Mouse (Mus musculus): ENCODE results near the gene Prickle2. TPM values are rescaled to one million over a fixed set of nuclear protein-coding genes. Genes with fewer than 3 reads are reported as not detected.

The Prickle2 gene
- polyA plus RNA-seq, 1 experiment from 2014 or later = 7.0 TPM

GRCm38 (mm10) chr6:92627048-92627617 lies 78.8 kb downstream of the Prickle2 start:
- WGBS = 81% methylated on average over 8 of the region's 8 CpGs
- Histone ChIP-seq H3K36me3 (no peaks in the 10 kb centered on the region), H3K9me3 (no peaks in the 10 kb centered on the region), H3K4me1 (replicated peaks) (peaks cover 16% of the 10 kb centered on the region), H3K27me3 (no peaks in the 10 kb centered on the region), H3K9ac (replicated peaks) (no peak overlapping the region), H3K4me3 (replicated peaks) (no peak overlapping the region), H3K4me2 (no peak overlapping the region), H3K27ac (no peak overlapping the region)
- ATAC-seq (ENCODE audit: insufficient number of reproducible peaks, insufficient read depth, low FRiP score, low TSS enrichment, low read depth) = no peak

GRCm38 (mm10) chr6:92625923-92626322 lies 80.0 kb downstream of the Prickle2 start:
- Histone ChIP-seq H3K4me1 (replicated peaks) (peaks cover 16% of the 10 kb centered on the region), H3K27ac (no peak overlapping the region), H3K9ac (replicated peaks) (no peak overlapping the region), H3K27me3 (no peaks in the 10 kb centered on the region), H3K9me3 (no peaks in the 10 kb centered on the region), H3K4me3 (replicated peaks) (no peak overlapping the region), H3K4me2 (no peak overlapping the region), H3K36me3 (no peaks in the 10 kb centered on the region)
- 79% methylated on average over 1 of the region's 1 CpGs for WGBS
- no peak for ATAC-seq (ENCODE audit: insufficient number of reproducible peaks, insufficient read depth, low FRiP score, low TSS enrichment, low read depth)

GRCm38 (mm10) chr6:92624306-92624705 lies 81.6 kb downstream of the Prickle2 start:
- 67% methylated on average over 6 of the region's 6 CpGs for WGBS
- no peak overlapping the region for H3K4me2 ChIP-seq

GRCm38 (mm10) chr6:92617183-92617582 lies 88.8 kb downstream of the Prickle2 start:
- 82% methylated on average over 2 of the region's 2 CpGs for WGBS

More at GRCm38 (mm10) chr6:92624306-92624705, 81.6 kb downstream of the Prickle2 start:
- Histone ChIP-seq H3K36me3 (peaks cover 1% of the 10 kb centered on the region; the same call in 1 of the 2 replicates), H3K4me3 (replicated peaks) (no peak overlapping the region), H3K9me3 (no peaks in the 10 kb centered on the region), H3K9ac (replicated peaks) (no peak overlapping the region), H3K27ac (no peak overlapping the region), H3K27me3 (no peaks in the 10 kb centered on the region), H3K4me1 (replicated peaks) (peaks cover 16% of the 10 kb centered on the region)
- ATAC-seq (ENCODE audit: insufficient number of reproducible peaks, insufficient read depth, low FRiP score, low TSS enrichment, low read depth) = no peak

GRCm38 (mm10) chr6:92614771-92615170 lies 91.2 kb downstream of the Prickle2 start:
- Histone ChIP-seq H3K9ac (replicated peaks) (no peak overlapping the region), H3K4me2 (no peak overlapping the region), H3K27ac (no peak overlapping the region), H3K9me3 (0 out of 2 replicates have a peak, but pooled peaks cover 5% of the 10 kb centered on the region), H3K4me1 (replicated peaks) (peaks cover 2% of the 10 kb centered on the region; the same call in 1 of the 2 replicates), H3K36me3 (peaks cover 7% of the 10 kb centered on the region; the same call in 1 of the 2 replicates), H3K4me3 (replicated peaks) (no peak overlapping the region), H3K27me3 (no peaks in the 10 kb centered on the region)
- no peak for ATAC-seq (ENCODE audit: insufficient number of reproducible peaks, insufficient read depth, low FRiP score, low TSS enrichment, low read depth)
- 89% methylated on average over 3 of the region's 3 CpGs for WGBS

More at GRCm38 (mm10) chr6:92617183-92617582, 88.8 kb downstream of the Prickle2 start:
- Histone ChIP-seq H3K9me3 (0 out of 2 replicates have a peak, but pooled peaks cover 5% of the 10 kb centered on the region), H3K27ac (no peak overlapping the region), H3K4me3 (replicated peaks) (no peak overlapping the region), H3K9ac (replicated peaks) (no peak overlapping the region), H3K4me2 (no peak overlapping the region), H3K4me1 (replicated peaks) (no peaks in the 10 kb centered on the region; the same call in 1 of the 2 replicates), H3K27me3 (no peaks in the 10 kb centered on the region), H3K36me3 (peaks cover 7% of the 10 kb centered on the region; the same call in 1 of the 2 replicates)
- no peak for ATAC-seq (ENCODE audit: insufficient number of reproducible peaks, insufficient read depth, low FRiP score, low TSS enrichment, low read depth)

GRCm38 (mm10) chr6:92612151-92612769 lies 93.7 kb downstream of the Prickle2 start:
- Histone ChIP-seq H3K9ac (replicated peaks) (no peak overlapping the region), H3K27ac (no peak overlapping the region), H3K27me3 (no peaks in the 10 kb centered on the region), H3K36me3 (no peaks in the 10 kb centered on the region), H3K9me3 (no peaks in the 10 kb centered on the region), H3K4me1 (replicated peaks) (peaks cover 22% of the 10 kb centered on the region), H3K4me3 (replicated peaks) (no peak overlapping the region), H3K4me2 (no peak overlapping the region)
- WGBS = 81% methylated on average over 2 of the region's 2 CpGs
- no peak for ATAC-seq (ENCODE audit: insufficient number of reproducible peaks, insufficient read depth, low FRiP score, low TSS enrichment, low read depth)

GRCm38 (mm10) chr6:92609682-92610235 lies 96.2 kb downstream of the Prickle2 start:
- Histone ChIP-seq H3K36me3 (no peaks in the 10 kb centered on the region), H3K4me1 (replicated peaks) (peaks cover 36% of the 10 kb centered on the region), H3K27ac (no peak overlapping the region), H3K27me3 (no peaks in the 10 kb centered on the region), H3K4me2 (no peak overlapping the region), H3K9me3 (no peaks in the 10 kb centered on the region), H3K4me3 (replicated peaks) (no peak overlapping the region), H3K9ac (replicated peaks) (no peak overlapping the region)
- no peak for ATAC-seq (ENCODE audit: insufficient number of reproducible peaks, insufficient read depth, low FRiP score, low TSS enrichment, low read depth)
- WGBS = 37% methylated on average over 9 of the region's 9 CpGs

- H3K4me3 ChIP-seq (replicated peaks) = no peak overlapping the region
- peaks cover 40% of the 10 kb centered on the region for H3K4me1 ChIP-seq (replicated peaks)
- no peaks in the 10 kb centered on the region for H3K36me3 ChIP-seq
- no peak overlapping the region for H3K9ac ChIP-seq (replicated peaks)
- H3K9me3 ChIP-seq = no peaks in the 10 kb centered on the region
- 82% methylated on average over 3 of the region's 3 CpGs for WGBS
- no peaks in the 10 kb centered on the region for H3K27me3 ChIP-seq
- no peak overlapping the region for H3K4me2 ChIP-seq
- H3K27ac ChIP-seq = no peak overlapping the region
- no peak for ATAC-seq (ENCODE audit: insufficient number of reproducible peaks, insufficient read depth, low FRiP score, low TSS enrichment, low read depth)
Measured at GRCm38 (mm10) chr6:92609078-92609477, 96.9 kb downstream of the Prickle2 start.

GRCm38 (mm10) chr6:92605156-92605555 lies 100.8 kb downstream of the Prickle2 start:
- WGBS = 23% methylated on average over 2 of the region's 2 CpGs

GRCm38 (mm10) chr6:92596340-92596739 lies 109.6 kb downstream of the Prickle2 start:
- H3K27me3 ChIP-seq = no peaks in the 10 kb centered on the region
- WGBS = 69% methylated on average over 3 of the region's 3 CpGs
- no peaks in the 10 kb centered on the region; the same call in 1 of the 2 replicates for H3K9me3 ChIP-seq

More at GRCm38 (mm10) chr6:92605156-92605555, 100.8 kb downstream of the Prickle2 start:
- Histone ChIP-seq H3K4me2 (no peak overlapping the region), H3K4me3 (replicated peaks) (no peak overlapping the region), H3K27ac (0 out of 2 replicates have a peak overlapping the region, but pooled peaks have one; percentile 23), H3K9me3 (no peaks in the 10 kb centered on the region), H3K4me1 (replicated peaks) (peaks cover 40% of the 10 kb centered on the region), H3K9ac (replicated peaks) (no peak overlapping the region), H3K27me3 (no peaks in the 10 kb centered on the region), H3K36me3 (no peaks in the 10 kb centered on the region)
- ATAC-seq (ENCODE audit: insufficient number of reproducible peaks, insufficient read depth, low FRiP score, low TSS enrichment, low read depth) = no peak

GRCm38 (mm10) chr6:92589381-92590065 lies 116.4 kb downstream of the Prickle2 start:
- no peaks in the 10 kb centered on the region for H3K36me3 ChIP-seq
- WGBS = 80% methylated on average over 5 of the region's 5 CpGs
- H3K9ac ChIP-seq (replicated peaks) = no peak overlapping the region
- H3K27me3 ChIP-seq = no peaks in the 10 kb centered on the region
- no peak for ATAC-seq (ENCODE audit: insufficient number of reproducible peaks, insufficient read depth, low FRiP score, low TSS enrichment, low read depth)
- no peaks in the 10 kb centered on the region; the same call in 1 of the 2 replicates for H3K9me3 ChIP-seq
- H3K27ac ChIP-seq = no peak overlapping the region
- H3K4me3 ChIP-seq (replicated peaks) = no peak overlapping the region
- no peak overlapping the region for H3K4me2 ChIP-seq
- H3K4me1 ChIP-seq (replicated peaks) = no peaks in the 10 kb centered on the region

More at GRCm38 (mm10) chr6:92596340-92596739, 109.6 kb downstream of the Prickle2 start:
- Histone ChIP-seq H3K9ac (replicated peaks) (no peak overlapping the region), H3K27ac (no peak overlapping the region), H3K4me1 (replicated peaks) (no peaks in the 10 kb centered on the region), H3K4me3 (replicated peaks) (no peak overlapping the region), H3K36me3 (no peaks in the 10 kb centered on the region), H3K4me2 (no peak overlapping the region)
- ATAC-seq (ENCODE audit: insufficient number of reproducible peaks, insufficient read depth, low FRiP score, low TSS enrichment, low read depth) = no peak
